Comparison of ENCODE assay signal across 28 mouse cellular contexts in genomic region chr10:24842676-24843075, GRCm38 (mm10). TPM values are rescaled to one million over a fixed set of nuclear protein-coding genes. Genes with fewer than 3 reads are reported as not detected.
DNase-seq lines count a peak whose midpoint lies in the region; ATAC-seq lines count a peak whose summit lies in the region.
"Had no signal": no experiment of that assay in that cellular context is flagged by ENCODE, and none has a peak within 500 bp of the region (broad histone marks: within the 10 kb centered on the region; RNA-seq: fewer than 3 reads in every experiment).

Enpp3 (minus strand) TSS chr10:24842823.

- H3K4me3 ChIP-seq in hindbrain, embryonic 10.5 days, result no peak within 1 kb of the TSS
- H3K4me3 ChIP-seq in hindbrain, embryonic 11.5 days (ENCODE audit: low read depth, low read length), result no peak within 1 kb of the TSS
- no peak within 1 kb of the TSS for H3K4me3 ChIP-seq in limb, embryonic 11.5 days (ENCODE audit: low read depth, low read length)
- no peak within 1 kb of the TSS for H3K4me3 ChIP-seq in limb, embryonic 10.5 days
- no peak within 1 kb of the TSS for H3K4me3 ChIP-seq in intestine, embryonic 16.5 days (ENCODE audit: low read length)
- H3K4me3 ChIP-seq: forebrain, embryonic 12.5 days; heart, embryonic 13.5 days; hindbrain, embryonic 12.5 days; liver, embryonic 12.5 days; midbrain, embryonic 15.5 days had no signal

- H3K36me3 ChIP-seq in hindbrain, embryonic 10.5 days, result no peaks in the 10 kb centered on the region
- no peaks in the 10 kb centered on the region for H3K36me3 ChIP-seq in hindbrain, embryonic 11.5 days (ENCODE audit: control insufficient read depth, insufficient read depth, low read length)
- H3K36me3 ChIP-seq in limb, embryonic 11.5 days (ENCODE audit: control insufficient read depth, insufficient read depth, low read length), result no peaks in the 10 kb centered on the region
- no peaks in the 10 kb centered on the region for H3K36me3 ChIP-seq in limb, embryonic 10.5 days
- H3K36me3 ChIP-seq in intestine, embryonic 16.5 days (ENCODE audit: control insufficient read depth, insufficient read depth, low read length), result no peaks in the 10 kb centered on the region
- H3K36me3 ChIP-seq: forebrain, embryonic 12.5 days; heart, embryonic 13.5 days; hindbrain, embryonic 12.5 days; liver, embryonic 12.5 days; midbrain, embryonic 15.5 days had no signal

- H3K4me1 ChIP-seq in hindbrain, embryonic 10.5 days (replicated peaks), result peaks cover 5% of the 10 kb centered on the region; the same call in 1 of the 2 replicates
- no peaks in the 10 kb centered on the region for H3K4me1 ChIP-seq in hindbrain, embryonic 11.5 days (replicated peaks; ENCODE audit: control insufficient read depth, insufficient read depth, low read length)
- H3K4me1 ChIP-seq in limb, embryonic 11.5 days (ENCODE audit: control insufficient read depth, insufficient read depth, low read length), result no peaks in the 10 kb centered on the region
- peaks cover 4% of the 10 kb centered on the region; the same call in 1 of the 2 replicates for H3K4me1 ChIP-seq in limb, embryonic 10.5 days
- no peaks in the 10 kb centered on the region for H3K4me1 ChIP-seq in intestine, embryonic 16.5 days (ENCODE audit: control insufficient read depth, insufficient read depth, low read length)
- H3K4me1 ChIP-seq: forebrain, embryonic 12.5 days; heart, embryonic 13.5 days; hindbrain, embryonic 12.5 days; midbrain, embryonic 15.5 days had no signal

- 0 out of 2 replicates have a peak within 1 kb of the TSS, but pooled peaks have one; percentile 9 for H3K27ac ChIP-seq in hindbrain, embryonic 10.5 days
- H3K27ac ChIP-seq in hindbrain, embryonic 11.5 days (ENCODE audit: low read depth, low read length), result no peak within 1 kb of the TSS
- H3K27ac ChIP-seq in limb, embryonic 11.5 days (replicated peaks; ENCODE audit: low read depth, low read length), result no peak within 1 kb of the TSS
- H3K27ac ChIP-seq in limb, embryonic 10.5 days, result no peak within 1 kb of the TSS
- H3K27ac ChIP-seq in intestine, embryonic 16.5 days (ENCODE audit: low read length), result no peak within 1 kb of the TSS
- H3K27ac ChIP-seq: forebrain, embryonic 12.5 days; heart, embryonic 13.5 days; hindbrain, embryonic 12.5 days; hindbrain, postnatal 0 days; liver, embryonic 12.5 days; midbrain, embryonic 15.5 days had no signal

- H3K27me3 ChIP-seq in hindbrain, embryonic 10.5 days (ENCODE audit: insufficient read depth, poor library complexity, severe bottlenecking), result no peaks in the 10 kb centered on the region
- no peaks in the 10 kb centered on the region for H3K27me3 ChIP-seq in hindbrain, embryonic 11.5 days (ENCODE audit: control insufficient read depth, insufficient read depth, low read length)
- no peaks in the 10 kb centered on the region for H3K27me3 ChIP-seq in limb, embryonic 11.5 days (ENCODE audit: control insufficient read depth, insufficient read depth, low read length)
- H3K27me3 ChIP-seq in limb, embryonic 10.5 days (ENCODE audit: low read depth, poor library complexity, severe bottlenecking), result no peaks in the 10 kb centered on the region
- no peaks in the 10 kb centered on the region for H3K27me3 ChIP-seq in intestine, embryonic 16.5 days (replicated peaks; ENCODE audit: control insufficient read depth, insufficient read depth, low read length)
- H3K27me3 ChIP-seq: CH12.LX; forebrain, embryonic 12.5 days; heart, embryonic 13.5 days; hindbrain, embryonic 12.5 days; liver, embryonic 12.5 days; midbrain, embryonic 15.5 days had no signal

- no peak within 1 kb of the TSS for H3K4me2 ChIP-seq in hindbrain, embryonic 11.5 days (replicated peaks; ENCODE audit: low read depth, low read length)
- H3K4me2 ChIP-seq in limb, embryonic 11.5 days (ENCODE audit: low read depth, severe bottlenecking), result no peak within 1 kb of the TSS
- H3K4me2 ChIP-seq in intestine, embryonic 16.5 days (ENCODE audit: low read depth, low read length), result no peak within 1 kb of the TSS
- H3K4me2 ChIP-seq: forebrain, embryonic 12.5 days; heart, embryonic 13.5 days; hindbrain, embryonic 12.5 days; liver, embryonic 12.5 days; midbrain, embryonic 15.5 days had no signal

- H3K9ac ChIP-seq in hindbrain, embryonic 11.5 days (ENCODE audit: low read depth, low read length), result no peak within 1 kb of the TSS
- no peak within 1 kb of the TSS for H3K9ac ChIP-seq in limb, embryonic 11.5 days (ENCODE audit: low read length)
- no peak within 1 kb of the TSS for H3K9ac ChIP-seq in intestine, embryonic 16.5 days (ENCODE audit: low read depth, low read length)
- H3K9ac ChIP-seq: forebrain, embryonic 12.5 days; forebrain, postnatal 0 days; heart, embryonic 13.5 days; hindbrain, embryonic 12.5 days; liver, embryonic 12.5 days; midbrain, embryonic 15.5 days had no signal

- H3K9me3 ChIP-seq in hindbrain, embryonic 10.5 days, result peaks cover 10% of the 10 kb centered on the region; the same call in 1 of the 2 replicates
- no peaks in the 10 kb centered on the region for H3K9me3 ChIP-seq in hindbrain, embryonic 11.5 days (ENCODE audit: control insufficient read depth, low read length)
- no peaks in the 10 kb centered on the region for H3K9me3 ChIP-seq in limb, embryonic 11.5 days (ENCODE audit: control insufficient read depth, low read length)
- H3K9me3 ChIP-seq in limb, embryonic 10.5 days (replicated peaks), result no peaks in the 10 kb centered on the region
- no peaks in the 10 kb centered on the region for H3K9me3 ChIP-seq in intestine, embryonic 16.5 days (ENCODE audit: control insufficient read depth, low read length)
- H3K9me3 ChIP-seq: forebrain, embryonic 12.5 days; hindbrain, embryonic 12.5 days; midbrain, embryonic 15.5 days had no signal

- no peak for ATAC-seq in hindbrain, embryonic 11.5 days (ENCODE audit: low FRiP score)
- no peak for ATAC-seq in limb, embryonic 11.5 days (ENCODE audit: insufficient number of reproducible peaks, low FRiP score, low TSS enrichment, low read depth)
- no peak for ATAC-seq in intestine, embryonic 16.5 days
- ATAC-seq: forebrain, postnatal 0 days; hindbrain, postnatal 0 days; liver, embryonic 12.5 days; midbrain, embryonic 15.5 days had no signal

- 90% methylated on average over 1 of the region's 1 CpGs for WGBS in hindbrain, embryonic 10.5 days
- WGBS in hindbrain, embryonic 11.5 days, result 96% methylated on average over 1 of the region's 1 CpGs
- WGBS in limb, embryonic 11.5 days, result 100% methylated on average over 1 of the region's 1 CpGs
- WGBS in limb, embryonic 10.5 days, result 94% methylated on average over 1 of the region's 1 CpGs
- WGBS in intestine, embryonic 16.5 days, result 89% methylated on average over 1 of the region's 1 CpGs

- DNase-seq in hindbrain, embryonic 10.5 days (ENCODE audit: low spot score), result no peak
- no peak for DNase-seq in hindbrain, embryonic 11.5 days (ENCODE audit: low spot score)
- DNase-seq in limb, embryonic 11.5 days (ENCODE audit: low spot score), result no peak
- no peak for DNase-seq in limb, embryonic 10.5 days (ENCODE audit: low spot score)
- peak; percentile 63 for DNase-seq in Muller cell, postnatal 12 days (ENCODE audit: inconsistent ontology term)
- no peak for DNase-seq in cerebellum, adult 9-10 months
- no peak for DNase-seq in lung, postnatal 25 days (ENCODE audit: low spot score)
- DNase-seq: adrenal gland, postnatal 25 days; cerebellum, adult 11-12 months; cerebellum, postnatal 10 days; forebrain, postnatal 0 days; heart, postnatal 14 days; layer of hippocampus, postnatal 36 days; left cerebral cortex, postnatal 4 days; lung, adult 2 months; lung, postnatal 10 days; right cerebral cortex, postnatal 25 days; spleen, adult 18-20 months; thymus, adult 2 months; thymus, postnatal 4 days had no signal

RNA-seq across cellular contexts. Expression of gene Enpp3, which starts in this region (rescaled TPM):
- 3.9 and 7.5 TPM in 2 replicates for polyA plus RNA-seq in hindbrain, embryonic 10.5 days (2016; fragmentation: Nextera tagmentation; extraction: Ambion mirVana)
- polyA plus RNA-seq in hindbrain, embryonic 11.5 days (2014; fragmentation: Nextera tagmentation; extraction: Ambion mirVana), result 4.9 and 5.7 TPM in 2 replicates
- 9.5 and 10.1 TPM in 2 replicates for polyA plus RNA-seq in limb, embryonic 11.5 days (2014; fragmentation: Nextera tagmentation; extraction: Ambion mirVana)
- 5.3 and 7.8 TPM in 2 replicates for polyA plus RNA-seq in limb, embryonic 10.5 days (2016; fragmentation: Nextera tagmentation; extraction: Ambion mirVana)
- 25.1 and 38.5 TPM in 2 replicates for polyA plus RNA-seq in intestine, embryonic 16.5 days (2015; fragmentation: Nextera tagmentation; extraction: Ambion mirVana)
